Mouse (Mus musculus): ENCODE measurements around the gene Tex48. TPM values are rescaled to one million over a fixed set of nuclear protein-coding genes. Genes with fewer than 3 reads are reported as not detected.

The Tex48 gene
- polyA plus RNA-seq, 1 experiment: not detected

GRCm38 (mm10) chr4:63661426-63661825 lies 39.2 kb upstream of the Tex48 start:
- H3K4me3 ChIP-seq: no peak overlapping the region
- no peaks in the 10 kb centered on the region for H3K79me2 ChIP-seq (ENCODE audit: control insufficient read depth, insufficient read depth)
- no peaks in the 10 kb centered on the region for H3K27me3 ChIP-seq (ENCODE audit: control insufficient read depth, insufficient read depth, insufficient read length)
- H3K4me2 ChIP-seq (ENCODE audit: low read depth): no peak overlapping the region
- no peak overlapping the region for H3ac ChIP-seq (ENCODE audit: control insufficient read depth, insufficient read length)
- H3K36me3 ChIP-seq (ENCODE audit: control insufficient read depth, insufficient read depth): no peaks in the 10 kb centered on the region
- TF ChIP-seq REST (IDR thresholded peaks at IDR 0.05; ENCODE audit: insufficient read depth, insufficient read length) (no peak), MYOD1 (IDR thresholded peaks at IDR 0.05; ENCODE audit: control insufficient read depth in 1 of 3, insufficient read length in 2 of 3, low read depth in 2 of 3) (no peak), POLR2AphosphoS2 (IDR thresholded peaks at IDR 0.05; ENCODE audit: insufficient read length, low read depth) (no peak), TCF3 (IDR thresholded peaks at IDR 0.05; ENCODE audit: insufficient read length, low read depth) (no peak), E2F4 (IDR thresholded peaks at IDR 0.05; ENCODE audit: insufficient read depth) (no peak), USF1 (IDR thresholded peaks at IDR 0.05; ENCODE audit: low read depth) (no peak), CEBPB (IDR thresholded peaks at IDR 0.05; ENCODE audit: insufficient read depth, poor library complexity, severe bottlenecking) (no peak), TCF12 (IDR thresholded peaks at IDR 0.05; ENCODE audit: insufficient read depth, poor library complexity, severe bottlenecking) (no peak), SRF (IDR thresholded peaks at IDR 0.05; ENCODE audit: control insufficient read depth, insufficient read length, low read depth) (no peak), MYOG (IDR thresholded peaks at IDR 0.05; ENCODE audit: control insufficient read depth in 1 of 3, insufficient read depth in 1 of 3, insufficient read length in 2 of 3, low read depth in 2 of 3) (no peak), MAX (IDR thresholded peaks at IDR 0.05; ENCODE audit: low read depth) (no peak), POLR2A (IDR thresholded peaks at IDR 0.05; ENCODE audit: insufficient read length, low read depth) (no peak)

GRCm38 (mm10) chr4:63659775-63660174 lies 37.5 kb upstream of the Tex48 start:
- Histone ChIP-seq H3K79me2 (ENCODE audit: control insufficient read depth, insufficient read depth) (no peaks in the 10 kb centered on the region), H3K27me3 (ENCODE audit: control insufficient read depth, insufficient read depth, insufficient read length) (no peaks in the 10 kb centered on the region), H3K36me3 (ENCODE audit: control insufficient read depth, insufficient read depth) (no peaks in the 10 kb centered on the region), H3ac (ENCODE audit: control insufficient read depth, insufficient read length) (no peak overlapping the region), H3K4me2 (ENCODE audit: low read depth) (no peak overlapping the region), H3K4me3 (no peak overlapping the region)
- TF ChIP-seq TCF12 (IDR thresholded peaks at IDR 0.05; ENCODE audit: insufficient read depth, poor library complexity, severe bottlenecking) (no peak), USF1 (IDR thresholded peaks at IDR 0.05; ENCODE audit: low read depth) (no peak), REST (IDR thresholded peaks at IDR 0.05; ENCODE audit: insufficient read depth, insufficient read length) (no peak), TCF3 (IDR thresholded peaks at IDR 0.05; ENCODE audit: insufficient read length, low read depth) (no peak), MYOG (IDR thresholded peaks at IDR 0.05; ENCODE audit: control insufficient read depth in 1 of 3, insufficient read depth in 1 of 3, insufficient read length in 2 of 3, low read depth in 2 of 3) (no peak), MYOD1 (IDR thresholded peaks at IDR 0.05; ENCODE audit: control insufficient read depth in 1 of 3, insufficient read length in 2 of 3, low read depth in 2 of 3) (no peak), CEBPB (IDR thresholded peaks at IDR 0.05; ENCODE audit: insufficient read depth, poor library complexity, severe bottlenecking) (no peak), POLR2AphosphoS2 (IDR thresholded peaks at IDR 0.05; ENCODE audit: insufficient read length, low read depth) (no peak), E2F4 (IDR thresholded peaks at IDR 0.05; ENCODE audit: insufficient read depth) (no peak), POLR2A (IDR thresholded peaks at IDR 0.05; ENCODE audit: insufficient read length, low read depth) (no peak), MAX (IDR thresholded peaks at IDR 0.05; ENCODE audit: low read depth) (no peak)

GRCm38 (mm10) chr4:63659086-63659485 lies 36.9 kb upstream of the Tex48 start:
- Histone ChIP-seq H3K4me2 (ENCODE audit: low read depth) (peak overlapping the region; percentile 73), H3K27me3 (ENCODE audit: control insufficient read depth, insufficient read depth, insufficient read length) (no peaks in the 10 kb centered on the region), H3K36me3 (ENCODE audit: control insufficient read depth, insufficient read depth) (no peaks in the 10 kb centered on the region), H3K4me3 (no peak overlapping the region), H3ac (ENCODE audit: control insufficient read depth, insufficient read length) (no peak overlapping the region), H3K79me2 (ENCODE audit: control insufficient read depth, insufficient read depth) (no peaks in the 10 kb centered on the region)
- TF ChIP-seq TCF3 (IDR thresholded peaks at IDR 0.05; ENCODE audit: insufficient read length, low read depth): no peak
- TF ChIP-seq MAX (IDR thresholded peaks at IDR 0.05; ENCODE audit: low read depth): no peak
- TF ChIP-seq MYOD1 (IDR thresholded peaks at IDR 0.05; ENCODE audit: control insufficient read depth in 1 of 3, insufficient read length in 2 of 3, low read depth in 2 of 3): no peak
- TF ChIP-seq TCF12 (IDR thresholded peaks at IDR 0.05; ENCODE audit: insufficient read depth, poor library complexity, severe bottlenecking): no peak
- TF ChIP-seq USF1 (IDR thresholded peaks at IDR 0.05; ENCODE audit: low read depth): no peak
- no peak for TF ChIP-seq MYOG (IDR thresholded peaks at IDR 0.05; ENCODE audit: control insufficient read depth in 1 of 3, insufficient read depth in 1 of 3, insufficient read length in 2 of 3, low read depth in 2 of 3)
- TF ChIP-seq POLR2AphosphoS2 (IDR thresholded peaks at IDR 0.05; ENCODE audit: insufficient read length, low read depth): no peak
- no peak for TF ChIP-seq CEBPB (IDR thresholded peaks at IDR 0.05; ENCODE audit: insufficient read depth, poor library complexity, severe bottlenecking)
- TF ChIP-seq E2F4 (IDR thresholded peaks at IDR 0.05; ENCODE audit: insufficient read depth): no peak
- no peak for TF ChIP-seq POLR2A (IDR thresholded peaks at IDR 0.05; ENCODE audit: insufficient read length, low read depth)
- no peak for TF ChIP-seq SRF (IDR thresholded peaks at IDR 0.05; ENCODE audit: control insufficient read depth, insufficient read length, low read depth)
- no peak for TF ChIP-seq REST (IDR thresholded peaks at IDR 0.05; ENCODE audit: insufficient read depth, insufficient read length)

GRCm38 (mm10) chr4:63654381-63654780 lies 32.2 kb upstream of the Tex48 start:
- Histone ChIP-seq H3K4me3 (no peak overlapping the region), H3K36me3 (ENCODE audit: control insufficient read depth, insufficient read depth) (no peaks in the 10 kb centered on the region), H3K27me3 (ENCODE audit: control insufficient read depth, insufficient read depth, insufficient read length) (no peaks in the 10 kb centered on the region), H3K79me2 (ENCODE audit: control insufficient read depth, insufficient read depth) (no peaks in the 10 kb centered on the region), H3K4me2 (ENCODE audit: low read depth) (no peak overlapping the region), H3ac (ENCODE audit: control insufficient read depth, insufficient read length) (no peak overlapping the region)
- no peak for TF ChIP-seq MYOG (IDR thresholded peaks at IDR 0.05; ENCODE audit: control insufficient read depth in 1 of 3, insufficient read depth in 1 of 3, insufficient read length in 2 of 3, low read depth in 2 of 3)
- TF ChIP-seq TCF12 (IDR thresholded peaks at IDR 0.05; ENCODE audit: insufficient read depth, poor library complexity, severe bottlenecking): no peak

Measured in myocyte (in vitro differentiated cells).